Comparison of ENCODE assay signal across 8 mouse cellular contexts in the genomic region with DNA sequence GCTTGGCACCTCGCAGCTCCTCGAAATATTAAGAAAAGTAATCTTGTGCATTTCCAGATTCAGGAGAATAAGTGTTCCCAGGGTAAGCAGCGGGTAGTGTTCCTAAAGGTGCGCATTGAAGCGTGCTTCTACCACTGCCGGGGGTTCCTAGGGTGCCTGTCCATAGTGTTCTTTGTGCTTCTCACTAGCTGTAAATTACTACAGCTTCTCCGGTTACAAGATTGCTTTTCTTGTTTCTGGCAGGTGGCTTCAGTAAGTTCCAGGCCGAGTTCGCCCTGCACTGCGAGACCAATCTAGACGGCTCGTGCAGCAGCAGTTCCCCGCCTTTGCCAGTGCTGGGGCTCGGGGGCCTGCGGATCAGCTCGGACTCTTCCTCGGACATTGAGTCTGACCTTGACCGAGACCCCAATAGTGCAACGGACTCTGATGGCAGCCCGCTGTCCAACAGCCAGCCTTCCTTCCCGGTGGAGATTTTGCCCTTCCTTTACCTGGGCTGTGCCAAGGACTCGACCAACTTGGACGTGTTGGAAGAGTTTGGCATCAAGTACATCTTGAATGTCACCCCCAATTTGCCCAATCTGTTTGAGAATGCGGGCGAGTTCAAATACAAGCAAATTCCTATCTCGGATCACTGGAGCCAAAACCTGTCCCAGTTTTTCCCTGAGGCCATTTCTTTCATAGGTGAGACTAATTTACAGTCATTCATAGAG. TPM values are rescaled to one million over a fixed set of nuclear protein-coding genes. Genes with fewer than 3 reads are reported as not detected.
DNase-seq lines count a peak whose midpoint lies in the region; ATAC-seq and TF ChIP-seq lines count a peak whose summit lies in the region.

No protein-coding gene starts in this region.

- H3K9me3 ChIP-seq in heart, postnatal 0 days (replicated peaks; ENCODE audit: control insufficient read depth, low read length), result no peaks in the 10 kb centered on the region
- H3K9me3 ChIP-seq in limb, embryonic 10.5 days (replicated peaks), result no peaks in the 10 kb centered on the region
- H3K9me3 ChIP-seq in midbrain, embryonic 16.5 days (replicated peaks; ENCODE audit: control insufficient read depth, low read length, poor library complexity, severe bottlenecking), result no peaks in the 10 kb centered on the region

- H3K36me3 ChIP-seq in heart, postnatal 0 days (replicated peaks; ENCODE audit: control insufficient read depth, insufficient read depth, low read length), result peaks cover 11% of the 10 kb centered on the region
- peaks cover 37% of the 10 kb centered on the region for H3K36me3 ChIP-seq in limb, embryonic 10.5 days
- no peaks in the 10 kb centered on the region for H3K36me3 ChIP-seq in midbrain, embryonic 16.5 days (ENCODE audit: control insufficient read depth, insufficient read depth, low read length)

- TF ChIP-seq CTCF in heart, postnatal 0 days (IDR thresholded peaks at IDR 0.05; ENCODE audit: low read depth), result no peak

- peak overlapping the region; percentile 83 for H3K27ac ChIP-seq in brown adipose tissue, adult 24 weeks (replicated peaks; ENCODE audit: low read depth, low read length)
- H3K27ac ChIP-seq in heart, postnatal 0 days (ENCODE audit: low read depth), result peak overlapping the region; percentile 99
- H3K27ac ChIP-seq in limb, embryonic 10.5 days, result peak overlapping the region; percentile 99
- peak overlapping the region; percentile 91 for H3K27ac ChIP-seq in midbrain, embryonic 16.5 days (ENCODE audit: low read length)

- peaks cover 11% of the 10 kb centered on the region for H3K4me1 ChIP-seq in brown adipose tissue, adult 24 weeks (ENCODE audit: control insufficient read depth, insufficient read depth, insufficient read length, low read length)
- H3K4me1 ChIP-seq in heart, postnatal 0 days (ENCODE audit: control insufficient read depth, insufficient read depth), result peaks cover 26% of the 10 kb centered on the region
- peaks cover 63% of the 10 kb centered on the region for H3K4me1 ChIP-seq in limb, embryonic 10.5 days
- peaks cover 35% of the 10 kb centered on the region for H3K4me1 ChIP-seq in midbrain, embryonic 16.5 days (ENCODE audit: control insufficient read depth, insufficient read depth, low read length)

- peak overlapping the region; percentile 95 for H3K4me2 ChIP-seq in heart, postnatal 0 days (ENCODE audit: low read depth, low read length)
- H3K4me2 ChIP-seq in midbrain, embryonic 16.5 days (ENCODE audit: low read length), result peak overlapping the region; percentile 78

- H3K4me3 ChIP-seq in brown adipose tissue, adult 24 weeks (ENCODE audit: insufficient read depth, low read depth, low read length), result peak overlapping the region; percentile 82
- peak overlapping the region; percentile 92 for H3K4me3 ChIP-seq in heart, postnatal 0 days (ENCODE audit: low read depth, low read length)
- peak overlapping the region; percentile 94 for H3K4me3 ChIP-seq in limb, embryonic 10.5 days
- H3K4me3 ChIP-seq in midbrain, embryonic 16.5 days (ENCODE audit: low read depth, low read length), result peak overlapping the region; percentile 74

- peak overlapping the region; percentile 96 for H3K9ac ChIP-seq in heart, postnatal 0 days (replicated peaks; ENCODE audit: low read depth, low read length)
- peak overlapping the region; percentile 87 for H3K9ac ChIP-seq in midbrain, embryonic 16.5 days (ENCODE audit: low read depth, low read length)

- no peak for TF ChIP-seq EP300 in heart, postnatal 0 days (IDR thresholded peaks at IDR 0.05; ENCODE audit: low read depth)

- peak; percentile 26 for DNase-seq in cerebellum, adult 9-10 months
- DNase-seq in cerebellum, adult 11-12 months, result no peak
- peak; percentile 38 for DNase-seq in 3T3-L1 (ENCODE audit: low read depth, low spot score)
- DNase-seq in heart, postnatal 0 days (ENCODE audit: low spot score), result no peak
- peak; percentile 70 for DNase-seq in limb, embryonic 10.5 days (ENCODE audit: low spot score)

- WGBS in heart, postnatal 0 days, result 2% methylated on average over 26 of the region's 26 CpGs
- under 1% methylated on average over 26 of the region's 26 CpGs for WGBS in limb, embryonic 10.5 days
- WGBS in midbrain, embryonic 16.5 days, result under 1% methylated on average over 26 of the region's 26 CpGs

- no peaks in the 10 kb centered on the region for H3K27me3 ChIP-seq in heart, postnatal 0 days (ENCODE audit: control insufficient read depth, insufficient read depth, low read length)
- H3K27me3 ChIP-seq in limb, embryonic 10.5 days (ENCODE audit: low read depth, poor library complexity, severe bottlenecking), result no peaks in the 10 kb centered on the region
- no peaks in the 10 kb centered on the region for H3K27me3 ChIP-seq in midbrain, embryonic 16.5 days (ENCODE audit: control insufficient read depth, insufficient read depth, low read depth, low read length)

- no peak for ATAC-seq in heart, postnatal 0 days (ENCODE audit: insufficient read depth, low read depth)
- ATAC-seq in midbrain, embryonic 16.5 days, result no peak
- ATAC-seq in granulocyte monocyte progenitor cell, adult 5-6 weeks (replicated peaks; ENCODE audit: poor library complexity, severe bottlenecking), result no peak

RNA-seq across cellular contexts. Expression of a gene that starts 1.4 kb away (rescaled TPM):
- polyA plus RNA-seq in brown adipose tissue, adult 24 weeks (2012; ENCODE audit: insufficient read depth, insufficient read length, missing spikeins), result 47.6 and 47.7 TPM in 2 replicates
- 59.8 and 73.6 TPM in 2 replicates for total RNA-seq in heart, postnatal 0 days (2014; rRNA removed; ENCODE audit: low replicate concordance)
- 23.2 and 25.8 TPM in 2 replicates for polyA plus RNA-seq in heart, postnatal 0 days (2015; fragmentation: Nextera tagmentation; extraction: Ambion mirVana)
- polyA plus RNA-seq in limb, embryonic 10.5 days (2016; fragmentation: Nextera tagmentation; extraction: Ambion mirVana), result 206 and 223 TPM in 2 replicates
- 28.7 and 32.9 TPM in 2 replicates for polyA plus RNA-seq in midbrain, embryonic 16.5 days (2015; fragmentation: Nextera tagmentation; extraction: Ambion mirVana)
- total RNA-seq in granulocyte monocyte progenitor cell, adult 5-6 weeks (2014; fragmentation: Nextera tagmentation), result 11.6 and 12.2 TPM in 2 replicates
- total RNA-seq in granulocyte monocyte progenitor cell, adult 5-6 weeks (2017), result 20.0 and 26.9 TPM in 2 replicates

Comparison
In these comparisons a context has a peak if more than half of its experiments do, and no peak if none do; other contexts are left out.
1. DNase-seq: peak in cerebellum, adult 9-10 months (single experiment), 3T3-L1 (single experiment) and limb, embryonic 10.5 days (single experiment); none in cerebellum, adult 11-12 months (single experiment) and heart, postnatal 0 days (single experiment).
2. Peak in every context shown above with its lines, with median percentiles within 50 percentile points of each other: H3K27ac ChIP-seq and H3K4me3 ChIP-seq.